Mouse (Mus musculus) hindbrain, postnatal 0 days (tissue): ENCODE data around the gene Sp4. TPM values are rescaled to one million over a fixed set of nuclear protein-coding genes. Genes with fewer than 3 reads are reported as not detected.

Experiments used
- ATAC-seq: fragments of 200-750 bp; cut with Nextera tagmentation; 2 replicates; pipeline ENCODE4 v1.8.0; 2017; ENCODE audit warnings: mild to moderate bottlenecking, moderate TSS enrichment, moderate library complexity
- DNase-seq: peaks from one replicate; pipeline ENCODE4 v3.0.0-alpha.2; 2015; ENCODE audit warnings: low spot score
- H3K27ac ChIP-seq: fragments of 300-500 bp; sonication (generic); 2 replicates; pipeline ENCODE4 v1.5.1; 2014; ENCODE audit warnings: mild to moderate bottlenecking
- H3K27me3 ChIP-seq: fragments of 300-500 bp; sonication (generic); 2 replicates; pipeline ENCODE4 v1.6.1; 2014; ENCODE audit warnings: low read length, mixed read lengths; ENCODE audit not compliant: insufficient read depth
- H3K36me3 ChIP-seq: fragments of 300-500 bp; sonication (generic); 2 replicates; pipeline ENCODE4 v1.6.1; 2014; ENCODE audit warnings: low read length, mixed read lengths; ENCODE audit not compliant: insufficient read depth
- H3K4me1 ChIP-seq: fragments of 300-500 bp; sonication (generic); 2 replicates; pipeline ENCODE4 v1.6.1; 2014; ENCODE audit warnings: antibody characterized with exemption, low read length, mixed read lengths; ENCODE audit not compliant: insufficient read depth
- H3K4me2 ChIP-seq: fragments of 300-500 bp; sonication (generic); 2 replicates; pipeline ENCODE4 v1.6.1; 2014; ENCODE audit warnings: low read depth, mild to moderate bottlenecking, low read length, moderate library complexity, mixed read lengths
- H3K4me3 ChIP-seq: fragments of 300-500 bp; sonication (generic); 2 replicates; pipeline ENCODE4 v1.5.1; 2014; ENCODE audit warnings: low read length
- H3K9ac ChIP-seq: fragments of 300-500 bp; sonication (generic); replicated peaks from 2 replicates; pipeline ENCODE4 v1.6.1; 2014; ENCODE audit warnings: mild to moderate bottlenecking, low read length, moderate library complexity, mixed read lengths
- H3K9me3 ChIP-seq: fragments of 300-500 bp; sonication (generic); 2 replicates; pipeline ENCODE4 v1.6.1; 2016; ENCODE audit warnings: low read length, mixed read lengths
- CTCF ChIP-seq: IDR thresholded peaks from 2 replicates; pipeline ENCODE4 v1.5.1; 2016; ENCODE audit warnings: antibody characterized with exemption, control low read depth, low read depth
- WGBS: fragments of 180-500 bp; shearing (Covaris S2); extraction: QIAGEN DNeasy Blood & Tissue Kit; methylation state at CpG from one replicate; pipeline ENCODE4 v1.1.7; 2014; 5-methylcytosine and 5-hydroxymethylcytosine counted together
- polyA plus RNA-seq: library from polyadenylated mRNA; unstranded; fragments of >200 nt; fragmentation: Nextera tagmentation; extraction: Ambion mirVana; gene quantifications from 2 replicates; pipeline ENCODE4 v1.2.1, GENCODE M21; 2015
- total RNA-seq: library from RNA; depleted of rRNA; stranded (reverse); fragments of >200 nt; gene quantifications from 2 replicates; pipeline ENCODE4 v1.2.3, GENCODE M21; 2014

The Sp4 gene
- total and polyA plus RNA-seq, 2 experiments from 2014 or later: 15.8 to 47.0 TPM

- ATAC-seq: no peak
- no peaks in the 10 kb centered on the region for H3K9me3 ChIP-seq
- no peaks in the 10 kb centered on the region for H3K4me1 ChIP-seq
- no peak overlapping the region for H3K27ac ChIP-seq
- H3K36me3 ChIP-seq: no peaks in the 10 kb centered on the region
- no peaks in the 10 kb centered on the region for H3K27me3 ChIP-seq
- no peak overlapping the region for H3K9ac ChIP-seq
- no peak for TF ChIP-seq CTCF
- no peak for DNase-seq
- no peak overlapping the region for H3K4me2 ChIP-seq
- no peak overlapping the region for H3K4me3 ChIP-seq
- 89% methylated on average over 6 of the region's 6 CpGs for WGBS
These were observed 16.1 kb downstream of the Sp4 start for GRCm38 (mm10) chr12:118285099-118285498.

- no peaks in the 10 kb centered on the region for H3K9me3 ChIP-seq
- no peaks in the 10 kb centered on the region for H3K36me3 ChIP-seq
- H3K9ac ChIP-seq: no peak overlapping the region
- H3K27ac ChIP-seq: no peak overlapping the region
- DNase-seq (no peak), ATAC-seq (no peak)
- H3K27me3 ChIP-seq: no peaks in the 10 kb centered on the region
- no peak overlapping the region for H3K4me2 ChIP-seq
- no peak overlapping the region for H3K4me3 ChIP-seq
- WGBS: 70% methylated on average over 1 of the region's 1 CpGs
- no peak for TF ChIP-seq CTCF
- no peaks in the 10 kb centered on the region for H3K4me1 ChIP-seq
These were observed 19.3 kb downstream of the Sp4 start for GRCm38 (mm10) chr12:118281961-118282360.

GRCm38 (mm10) chr12:118276385-118276784, 24.9 kb downstream of the Sp4 start:
- no peaks in the 10 kb centered on the region for H3K9me3 ChIP-seq
- no peaks in the 10 kb centered on the region for H3K27me3 ChIP-seq
- no peaks in the 10 kb centered on the region for H3K4me1 ChIP-seq
- TF ChIP-seq CTCF: no peak
- H3K4me2 ChIP-seq: no peak overlapping the region
- ATAC-seq: no peak
- no peak overlapping the region for H3K4me3 ChIP-seq
- no peaks in the 10 kb centered on the region for H3K36me3 ChIP-seq
- no peak overlapping the region for H3K9ac ChIP-seq
- no peak overlapping the region for H3K27ac ChIP-seq
- DNase-seq: no peak
- 89% methylated on average over 5 of the region's 5 CpGs for WGBS

- Histone ChIP-seq H3K9ac (no peak overlapping the region), H3K4me2 (no peak overlapping the region), H3K9me3 (no peaks in the 10 kb centered on the region), H3K27ac (no peak overlapping the region), H3K4me3 (no peak overlapping the region), H3K4me1 (no peaks in the 10 kb centered on the region), H3K27me3 (no peaks in the 10 kb centered on the region), H3K36me3 (no peaks in the 10 kb centered on the region)
- no peak for DNase-seq
- no peak for TF ChIP-seq CTCF
- ATAC-seq: no peak
These were observed 36.3 kb downstream of the Sp4 start for GRCm38 (mm10) chr12:118264905-118265304.

GRCm38 (mm10) chr12:118263878-118264277, 37.4 kb downstream of the Sp4 start:
- no peaks in the 10 kb centered on the region for H3K36me3 ChIP-seq
- WGBS: 81% methylated on average over 1 of the region's 1 CpGs

GRCm38 (mm10) chr12:118255292-118255782, 45.9 kb downstream of the Sp4 start:
- H3K9ac ChIP-seq: no peak overlapping the region
- 84% methylated on average over 1 of the region's 1 CpGs for WGBS
- H3K9me3 ChIP-seq: no peaks in the 10 kb centered on the region
- no peak overlapping the region for H3K4me2 ChIP-seq
- no peaks in the 10 kb centered on the region for H3K27me3 ChIP-seq
- DNase-seq (no peak), ATAC-seq (no peak)
- H3K4me3 ChIP-seq: no peak overlapping the region
- H3K4me1 ChIP-seq: no peaks in the 10 kb centered on the region
- no peaks in the 10 kb centered on the region for H3K36me3 ChIP-seq
- no peak for TF ChIP-seq CTCF
- H3K27ac ChIP-seq: no peak overlapping the region

More at GRCm38 (mm10) chr12:118263878-118264277, 37.4 kb downstream of the Sp4 start:
- Histone ChIP-seq H3K27me3 (no peaks in the 10 kb centered on the region), H3K4me1 (no peaks in the 10 kb centered on the region), H3K9ac (no peak overlapping the region), H3K9me3 (no peaks in the 10 kb centered on the region), H3K4me3 (no peak overlapping the region), H3K4me2 (no peak overlapping the region), H3K27ac (no peak overlapping the region)
- no peak for DNase-seq
- TF ChIP-seq CTCF: no peak
- ATAC-seq: no peak

GRCm38 (mm10) chr12:118221182-118221581, 80.1 kb downstream of the Sp4 start:
- WGBS: 53% methylated on average over 3 of the region's 3 CpGs
- DNase-seq: peak; percentile 3
- TF ChIP-seq CTCF: no peak

More at GRCm38 (mm10) chr12:118221182-118221581, 80.1 kb downstream of the Sp4 start:
- no peaks in the 10 kb centered on the region for H3K9me3 ChIP-seq
- H3K4me1 ChIP-seq: no peaks in the 10 kb centered on the region
- ATAC-seq: no peak
- no peaks in the 10 kb centered on the region for H3K27me3 ChIP-seq
- H3K4me2 ChIP-seq: no peak overlapping the region
- no peak overlapping the region for H3K9ac ChIP-seq
- no peak overlapping the region for H3K4me3 ChIP-seq
- no peaks in the 10 kb centered on the region for H3K36me3 ChIP-seq
- no peak overlapping the region for H3K27ac ChIP-seq
